Mouse (Mus musculus): ENCODE results near the gene Neb. TPM values are rescaled to one million over a fixed set of nuclear protein-coding genes. Genes with fewer than 3 reads are reported as not detected.

Gene Neb
- polyA plus RNA-seq, 1 experiment from 2014 or later, result 3.3 TPM

GRCm38 (mm10) chr2:52412524-52413037, 34.3 kb upstream of the Neb start:
- 98% methylated on average over 5 of the region's 5 CpGs for WGBS
- H3K4me2 ChIP-seq (replicated peaks), result no peak overlapping the region
- H3K4me3 ChIP-seq, result no peak overlapping the region
- no peaks in the 10 kb centered on the region for H3K27me3 ChIP-seq
- no peaks in the 10 kb centered on the region for H3K4me1 ChIP-seq
- no peak overlapping the region for H3K27ac ChIP-seq
- H3K9ac ChIP-seq, result no peak overlapping the region
- H3K9me3 ChIP-seq (replicated peaks), result peaks cover 42% of the 10 kb centered on the region
- ATAC-seq (ENCODE audit: low FRiP score), result no peak
- H3K36me3 ChIP-seq, result peaks cover 83% of the 10 kb centered on the region

GRCm38 (mm10) chr2:52406480-52406879, 28.2 kb upstream of the Neb start:
- 87% methylated on average over 1 of the region's 1 CpGs for WGBS
- H3K36me3 ChIP-seq, result peaks cover 66% of the 10 kb centered on the region
- H3K4me2 ChIP-seq (replicated peaks), result no peak overlapping the region
- no peaks in the 10 kb centered on the region for H3K4me1 ChIP-seq
- no peak overlapping the region for H3K27ac ChIP-seq
- no peak overlapping the region for H3K9ac ChIP-seq
- ATAC-seq (ENCODE audit: low FRiP score), result no peak
- no peaks in the 10 kb centered on the region for H3K27me3 ChIP-seq
- peaks cover 22% of the 10 kb centered on the region for H3K9me3 ChIP-seq (replicated peaks)
- H3K4me3 ChIP-seq, result no peak overlapping the region

- peaks cover 10% of the 10 kb centered on the region for H3K9me3 ChIP-seq (replicated peaks)
- H3K4me2 ChIP-seq (replicated peaks), result no peak overlapping the region
- H3K9ac ChIP-seq, result no peak overlapping the region
- no peak overlapping the region for H3K27ac ChIP-seq
- no peak for ATAC-seq (ENCODE audit: low FRiP score)
- no peaks in the 10 kb centered on the region for H3K27me3 ChIP-seq
- H3K36me3 ChIP-seq, result peaks cover 55% of the 10 kb centered on the region
- no peak overlapping the region for H3K4me3 ChIP-seq
- no peaks in the 10 kb centered on the region for H3K4me1 ChIP-seq
- 95% methylated on average over 5 of the region's 5 CpGs for WGBS
Measured at GRCm38 (mm10) chr2:52405238-52405637, 27.0 kb upstream of the Neb start.

DNA sequence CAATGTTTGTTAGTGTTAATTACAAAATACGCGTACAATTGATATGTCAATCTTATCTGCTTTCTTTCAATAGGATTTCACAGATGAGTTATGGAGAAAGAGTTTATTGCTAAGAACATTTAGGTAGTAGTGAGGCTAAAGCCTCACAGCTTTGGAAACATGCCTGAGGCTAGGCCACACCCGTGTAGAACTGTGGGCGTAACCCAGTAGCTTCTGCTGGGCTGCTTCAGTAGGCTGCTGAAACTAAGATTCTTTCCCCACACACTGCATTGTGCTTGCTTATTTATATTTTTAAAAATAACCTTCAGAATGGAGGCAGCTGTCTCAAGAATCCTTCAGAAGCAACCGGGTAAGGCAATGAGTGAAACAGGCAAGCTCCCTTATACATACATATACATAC, 16.3 kb upstream of the Neb start:
- Histone ChIP-seq H3K9me3 (replicated peaks) (no peaks in the 10 kb centered on the region), H3K4me2 (replicated peaks) (no peak overlapping the region), H3K4me3 (no peak overlapping the region), H3K27ac (no peak overlapping the region), H3K36me3 (0 out of 2 replicates have a peak, but pooled peaks cover 6% of the 10 kb centered on the region), H3K27me3 (no peaks in the 10 kb centered on the region), H3K4me1 (no peaks in the 10 kb centered on the region), H3K9ac (no peak overlapping the region)
- no peak for ATAC-seq (ENCODE audit: low FRiP score)
- WGBS, result 86% methylated on average over 5 of the region's 5 CpGs

- ATAC-seq (ENCODE audit: low FRiP score), result no peak
- Histone ChIP-seq H3K9ac (no peak overlapping the region), H3K4me1 (no peaks in the 10 kb centered on the region), H3K4me3 (no peak overlapping the region), H3K27ac (no peak overlapping the region), H3K36me3 (no peaks in the 10 kb centered on the region), H3K27me3 (no peaks in the 10 kb centered on the region), H3K9me3 (replicated peaks) (no peaks in the 10 kb centered on the region), H3K4me2 (replicated peaks) (no peak overlapping the region)
- 80% methylated on average over 2 of the region's 2 CpGs for WGBS
Measured at GRCm38 (mm10) chr2:52390415-52390975, 12.2 kb upstream of the Neb start.

DNA sequence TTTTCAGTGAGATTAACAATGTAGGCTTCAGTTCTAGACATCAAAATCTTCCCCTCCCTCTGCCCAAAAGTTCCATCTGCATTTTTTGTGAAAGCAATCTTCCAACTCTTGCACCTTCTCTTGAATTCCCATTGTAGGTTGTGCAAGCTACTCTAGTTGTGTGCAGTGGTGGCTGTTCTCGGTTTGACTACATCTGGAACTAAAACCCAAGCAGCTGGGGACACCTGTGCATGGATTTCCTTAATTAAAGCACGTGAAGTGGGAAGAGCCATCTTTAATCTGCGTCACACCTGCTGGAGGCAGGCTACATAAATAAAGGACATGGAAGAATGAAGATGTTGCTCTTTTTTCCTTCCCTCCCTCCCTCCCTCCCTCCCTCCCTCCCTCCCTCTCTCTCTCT, 11.7 kb upstream of the Neb start:
- Histone ChIP-seq H3K9ac (no peak overlapping the region), H3K27ac (no peak overlapping the region), H3K4me1 (no peaks in the 10 kb centered on the region), H3K9me3 (replicated peaks) (no peaks in the 10 kb centered on the region), H3K4me2 (replicated peaks) (no peak overlapping the region), H3K4me3 (no peak overlapping the region), H3K27me3 (no peaks in the 10 kb centered on the region), H3K36me3 (no peaks in the 10 kb centered on the region)
- ATAC-seq (ENCODE audit: low FRiP score), result no peak
- WGBS, result 75% methylated on average over 3 of the region's 3 CpGs

GRCm38 (mm10) chr2:52386451-52386850, 8.2 kb upstream of the Neb start:
- H3K27me3 ChIP-seq, result no peaks in the 10 kb centered on the region
- H3K27ac ChIP-seq, result no peak overlapping the region
- no peaks in the 10 kb centered on the region for H3K9me3 ChIP-seq (replicated peaks)
- H3K4me2 ChIP-seq (replicated peaks), result no peak overlapping the region
- 90% methylated on average over 6 of the region's 6 CpGs for WGBS
- no peak for ATAC-seq (ENCODE audit: low FRiP score)
- H3K4me3 ChIP-seq, result no peak overlapping the region
- no peak overlapping the region for H3K9ac ChIP-seq
- H3K36me3 ChIP-seq, result no peaks in the 10 kb centered on the region
- H3K4me1 ChIP-seq, result no peaks in the 10 kb centered on the region

GRCm38 (mm10) chr2:52386037-52386436, 7.8 kb upstream of the Neb start:
- H3K27me3 ChIP-seq, result no peaks in the 10 kb centered on the region
- H3K4me3 ChIP-seq, result no peak overlapping the region
- no peaks in the 10 kb centered on the region for H3K36me3 ChIP-seq
- no peaks in the 10 kb centered on the region for H3K9me3 ChIP-seq (replicated peaks)
- no peak overlapping the region for H3K27ac ChIP-seq
- no peaks in the 10 kb centered on the region for H3K4me1 ChIP-seq
- 72% methylated on average over 7 of the region's 7 CpGs for WGBS
- no peak overlapping the region for H3K4me2 ChIP-seq (replicated peaks)
- H3K9ac ChIP-seq, result no peak overlapping the region
- no peak for ATAC-seq (ENCODE audit: low FRiP score)

DNA sequence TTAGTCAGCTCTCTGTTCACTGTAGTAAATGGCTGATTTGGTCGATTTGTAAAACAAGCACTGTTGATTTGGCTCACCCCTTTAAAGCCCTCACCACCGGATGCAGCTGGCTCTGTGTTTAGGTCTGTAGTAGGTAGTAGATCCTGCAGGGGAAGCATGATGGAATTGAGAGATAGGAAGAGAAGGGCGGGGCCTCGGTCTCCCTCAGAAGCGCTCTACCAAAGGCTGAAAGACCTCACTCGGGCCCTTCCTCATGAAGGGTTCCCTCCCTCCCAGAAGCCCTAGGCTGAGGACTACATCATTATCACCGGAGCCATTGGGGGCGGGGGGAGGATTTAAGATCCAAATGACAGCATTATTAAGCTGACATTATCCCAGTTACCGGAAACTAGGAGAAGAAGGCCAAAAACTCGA, 581 bp upstream of the Neb start:
- ATAC-seq (ENCODE audit: low FRiP score), result no peak
- H3K27me3 ChIP-seq, result no peaks in the 10 kb centered on the region
- no peak overlapping the region for H3K4me3 ChIP-seq
- no peak overlapping the region for H3K27ac ChIP-seq
- H3K9me3 ChIP-seq (replicated peaks), result no peaks in the 10 kb centered on the region
- H3K4me2 ChIP-seq (replicated peaks), result no peak overlapping the region
- WGBS, result 71% methylated on average over 10 of the region's 10 CpGs
- H3K4me1 ChIP-seq, result no peaks in the 10 kb centered on the region
- H3K9ac ChIP-seq, result no peak overlapping the region
- H3K36me3 ChIP-seq, result no peaks in the 10 kb centered on the region

DNA sequence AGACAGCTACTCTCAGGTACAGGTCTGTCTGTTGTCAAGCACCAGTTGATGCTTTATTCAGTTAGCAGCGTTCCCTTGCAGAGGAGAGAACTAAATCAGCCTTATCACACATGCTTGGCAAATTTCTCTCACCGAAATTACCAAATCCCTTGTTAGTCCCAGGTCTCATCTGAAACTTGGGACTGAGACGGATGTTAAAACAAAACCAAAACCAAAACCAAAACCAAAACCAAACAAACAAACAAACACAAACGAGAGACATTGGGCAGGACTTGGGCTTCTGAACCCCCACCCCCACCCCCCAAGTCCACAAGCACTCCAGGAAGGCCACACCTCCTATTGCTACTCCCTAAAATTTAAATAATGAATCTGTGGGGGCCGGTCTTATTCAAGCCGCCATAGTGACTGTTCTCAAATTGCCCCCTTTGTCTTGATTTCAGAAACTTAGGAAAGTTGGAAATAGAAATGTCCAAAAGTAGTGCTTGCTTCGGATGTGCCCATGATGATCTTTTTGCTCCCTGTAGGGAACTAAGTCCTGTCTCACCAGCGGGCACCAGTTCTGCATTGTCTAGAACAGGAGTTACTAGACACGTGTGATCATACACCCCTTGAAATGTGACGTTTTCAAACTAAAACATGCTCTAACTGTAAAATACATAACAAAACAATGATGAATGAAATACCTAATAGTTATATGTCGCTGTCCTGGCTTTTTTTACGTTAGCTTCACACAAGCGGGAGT, 397 bp downstream of the Neb start:
- H3K4me1 ChIP-seq, result no peaks in the 10 kb centered on the region
- no peak for ATAC-seq (ENCODE audit: low FRiP score)
- WGBS, result 47% methylated on average over 13 of the region's 13 CpGs
- no peak overlapping the region for H3K4me2 ChIP-seq (replicated peaks)
- no peak overlapping the region for H3K27ac ChIP-seq
- no peak overlapping the region for H3K4me3 ChIP-seq
- no peaks in the 10 kb centered on the region for H3K9me3 ChIP-seq (replicated peaks)
- no peaks in the 10 kb centered on the region for H3K36me3 ChIP-seq
- no peaks in the 10 kb centered on the region for H3K27me3 ChIP-seq
- H3K9ac ChIP-seq, result no peak overlapping the region

- Histone ChIP-seq H3K9me3 (replicated peaks) (no peaks in the 10 kb centered on the region), H3K4me3 (no peak overlapping the region), H3K9ac (no peak overlapping the region), H3K4me1 (no peaks in the 10 kb centered on the region), H3K27ac (no peak overlapping the region), H3K36me3 (no peaks in the 10 kb centered on the region), H3K4me2 (replicated peaks) (no peak overlapping the region), H3K27me3 (no peaks in the 10 kb centered on the region)
- ATAC-seq (ENCODE audit: low FRiP score), result no peak
- 91% methylated on average over 6 of the region's 6 CpGs for WGBS
Measured at GRCm38 (mm10) chr2:52374706-52375105, 3.6 kb downstream of the Neb start.

- no peaks in the 10 kb centered on the region for H3K36me3 ChIP-seq
- no peak for ATAC-seq (ENCODE audit: low FRiP score)
- 85% methylated on average over 6 of the region's 6 CpGs for WGBS
- H3K4me2 ChIP-seq (replicated peaks), result no peak overlapping the region
- no peak overlapping the region for H3K4me3 ChIP-seq
- no peak overlapping the region for H3K9ac ChIP-seq
- no peak overlapping the region for H3K27ac ChIP-seq
- no peaks in the 10 kb centered on the region for H3K9me3 ChIP-seq (replicated peaks)
- H3K27me3 ChIP-seq, result no peaks in the 10 kb centered on the region
- H3K4me1 ChIP-seq, result no peaks in the 10 kb centered on the region
Measured at GRCm38 (mm10) chr2:52372480-52372879, 5.8 kb downstream of the Neb start.

- Histone ChIP-seq H3K27me3 (no peaks in the 10 kb centered on the region), H3K9me3 (replicated peaks) (no peaks in the 10 kb centered on the region), H3K4me1 (no peaks in the 10 kb centered on the region; the same call in 1 of the 2 replicates), H3K4me2 (replicated peaks) (no peak overlapping the region), H3K27ac (no peak overlapping the region), H3K9ac (no peak overlapping the region), H3K36me3 (no peaks in the 10 kb centered on the region), H3K4me3 (no peak overlapping the region)
- ATAC-seq (ENCODE audit: low FRiP score), result no peak
- 85% methylated on average over 4 of the region's 4 CpGs for WGBS
Measured at GRCm38 (mm10) chr2:52372080-52372479, 6.2 kb downstream of the Neb start.
